Mouse (Mus musculus): Measurements from ENCODE around the gene Malsu1. TPM values are rescaled to one million over a fixed set of nuclear protein-coding genes. Genes with fewer than 3 reads are reported as not detected.

Gene Malsu1
- polyA plus RNA-seq, 1 experiment: 9.9 TPM

DNA sequence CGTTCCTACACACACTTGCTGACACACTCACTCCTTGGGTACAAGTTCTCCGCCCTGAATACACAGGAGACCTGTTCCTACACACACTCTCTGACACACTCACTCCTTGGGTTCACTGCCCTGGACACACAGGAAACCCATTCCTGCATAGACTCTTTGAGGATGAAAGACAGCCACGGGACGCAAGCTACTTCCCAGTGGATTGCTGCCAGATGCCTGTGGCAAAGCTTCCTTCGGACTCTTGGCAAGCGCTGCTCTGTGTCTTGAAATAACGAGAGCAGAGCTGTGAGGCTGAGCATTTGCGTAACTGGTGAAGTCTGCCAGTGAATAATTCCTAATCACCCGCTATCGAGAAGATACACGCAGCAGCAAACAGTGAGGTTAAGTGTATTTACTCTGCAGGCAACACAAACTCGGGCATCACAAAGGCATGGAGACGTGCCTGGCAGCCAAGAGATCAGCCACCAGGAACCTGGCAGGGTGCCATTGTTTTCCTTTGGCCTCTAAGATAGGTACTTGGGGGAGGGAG is 23.4 kb downstream of the Malsu1 start:
- DNase-seq (ENCODE audit: low read depth in 1 of 2, low spot score in 2 of 2): no peak
- Histone ChIP-seq H3K27me3 (ENCODE audit: control insufficient read depth, insufficient read depth, low read length) (no peaks in the 10 kb centered on the region), H3K4me1 (ENCODE audit: control insufficient read depth, insufficient read depth, insufficient read length) (no peaks in the 10 kb centered on the region), H3K4me3 (ENCODE audit: extremely low read depth, insufficient read depth, insufficient read length) (no peak overlapping the region), H3K36me3 (ENCODE audit: control insufficient read depth, insufficient read depth, low read length) (peaks cover 2% of the 10 kb centered on the region; the same call in 1 of the 2 replicates), H3K27ac (ENCODE audit: insufficient read depth, low read length) (no peak overlapping the region)
- TF ChIP-seq POLR2A (IDR thresholded peaks at IDR 0.05; ENCODE audit: low read depth, low read length) (no peak), CTCF (IDR thresholded peaks at IDR 0.05; ENCODE audit: extremely low read depth, insufficient read depth, insufficient read length, insufficient replicate concordance) (no peak)
- WGBS: 86% methylated on average over 13 of the region's 13 CpGs

GRCm38 (mm10) chr6:49097596-49098110 is 24.1 kb downstream of the Malsu1 start:
- TF ChIP-seq CTCF (IDR thresholded peaks at IDR 0.05; ENCODE audit: extremely low read depth, insufficient read depth, insufficient read length, insufficient replicate concordance) (no peak), POLR2A (IDR thresholded peaks at IDR 0.05; ENCODE audit: low read depth, low read length) (no peak)
- no peak overlapping the region for H3K4me3 ChIP-seq (ENCODE audit: extremely low read depth, insufficient read depth, insufficient read length)
- no peak overlapping the region for H3K27ac ChIP-seq (ENCODE audit: insufficient read depth, low read length)
- no peaks in the 10 kb centered on the region for H3K4me1 ChIP-seq (ENCODE audit: control insufficient read depth, insufficient read depth, insufficient read length)
- no peak for DNase-seq (ENCODE audit: low read depth in 1 of 2, low spot score in 2 of 2)
- peaks cover 2% of the 10 kb centered on the region; the same call in 1 of the 2 replicates for H3K36me3 ChIP-seq (ENCODE audit: control insufficient read depth, insufficient read depth, low read length)
- H3K27me3 ChIP-seq (ENCODE audit: control insufficient read depth, insufficient read depth, low read length): no peaks in the 10 kb centered on the region
- WGBS: 73% methylated on average over 5 of the region's 5 CpGs

DNA sequence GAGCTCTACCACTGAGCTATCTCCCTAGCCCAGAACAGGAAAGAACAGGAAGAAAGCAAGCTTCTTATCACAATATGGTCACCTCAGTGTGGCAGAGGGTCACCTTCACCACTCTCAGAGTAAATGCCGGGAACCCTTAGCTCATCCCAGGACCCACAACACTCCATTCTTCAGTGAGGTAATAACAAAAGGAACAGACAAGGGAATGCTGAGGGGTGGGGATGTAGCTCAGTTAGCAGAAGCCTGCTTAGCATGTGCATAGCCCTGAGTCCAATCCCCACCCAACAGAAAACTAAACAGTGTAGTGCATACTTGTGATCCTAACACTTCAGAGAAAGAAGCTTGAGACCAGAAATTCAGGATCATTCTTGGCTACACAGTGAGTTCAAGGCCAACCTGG is 25.5 kb downstream of the Malsu1 start:
- no peak overlapping the region for H3K4me3 ChIP-seq (ENCODE audit: extremely low read depth, insufficient read depth, insufficient read length)
- H3K4me1 ChIP-seq (ENCODE audit: control insufficient read depth, insufficient read depth, insufficient read length): no peaks in the 10 kb centered on the region
- no peaks in the 10 kb centered on the region for H3K27me3 ChIP-seq (ENCODE audit: control insufficient read depth, insufficient read depth, low read length)
- 92% methylated on average over 1 of the region's 1 CpGs for WGBS
- peaks cover 2% of the 10 kb centered on the region; the same call in 1 of the 2 replicates for H3K36me3 ChIP-seq (ENCODE audit: control insufficient read depth, insufficient read depth, low read length)
- H3K27ac ChIP-seq (ENCODE audit: insufficient read depth, low read length): no peak overlapping the region
- DNase-seq (ENCODE audit: low read depth in 1 of 2, low spot score in 2 of 2): no peak
- no peak for TF ChIP-seq POLR2A (IDR thresholded peaks at IDR 0.05; ENCODE audit: low read depth, low read length)
- TF ChIP-seq CTCF (IDR thresholded peaks at IDR 0.05; ENCODE audit: extremely low read depth, insufficient read depth, insufficient read length, insufficient replicate concordance): no peak

- Histone ChIP-seq H3K27me3 (ENCODE audit: control insufficient read depth, insufficient read depth, low read length) (no peaks in the 10 kb centered on the region), H3K27ac (ENCODE audit: insufficient read depth, low read length) (no peak overlapping the region), H3K36me3 (ENCODE audit: control insufficient read depth, insufficient read depth, low read length) (no peaks in the 10 kb centered on the region), H3K4me3 (ENCODE audit: extremely low read depth, insufficient read depth, insufficient read length) (no peak overlapping the region), H3K4me1 (ENCODE audit: control insufficient read depth, insufficient read depth, insufficient read length) (no peaks in the 10 kb centered on the region)
- 68% methylated on average over 15 of the region's 15 CpGs for WGBS
- no peak for DNase-seq (ENCODE audit: low read depth in 1 of 2, low spot score in 2 of 2)
- TF ChIP-seq POLR2A (IDR thresholded peaks at IDR 0.05; ENCODE audit: low read depth, low read length) (no peak), CTCF (IDR thresholded peaks at IDR 0.05; ENCODE audit: extremely low read depth, insufficient read depth, insufficient read length, insufficient replicate concordance) (no peak)
Observed at GRCm38 (mm10) chr6:49106746-49107500, 33.3 kb downstream of the Malsu1 start.

DNA sequence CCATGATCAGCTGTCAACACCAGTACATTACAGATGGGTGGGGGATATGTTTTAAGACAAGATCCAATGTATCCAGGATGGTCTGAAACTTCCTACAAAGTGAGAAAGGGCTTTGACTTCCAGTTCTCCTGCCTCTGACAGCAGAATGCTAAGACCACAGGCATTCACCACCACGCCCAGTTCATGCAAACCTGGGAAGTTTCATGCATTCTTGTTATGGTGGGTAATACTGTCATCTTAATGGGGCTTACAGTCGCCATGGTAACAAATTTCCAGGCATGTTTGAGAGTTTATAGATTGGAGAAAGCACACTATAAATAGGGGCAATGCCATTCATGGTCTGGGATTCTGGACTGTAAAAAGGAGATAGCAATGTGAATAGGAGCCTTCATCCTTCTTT is 35.6 kb downstream of the Malsu1 start:
- H3K4me1 ChIP-seq (ENCODE audit: control insufficient read depth, insufficient read depth, insufficient read length): no peaks in the 10 kb centered on the region
- no peak for TF ChIP-seq CTCF (IDR thresholded peaks at IDR 0.05; ENCODE audit: extremely low read depth, insufficient read depth, insufficient read length, insufficient replicate concordance)
- TF ChIP-seq POLR2A (IDR thresholded peaks at IDR 0.05; ENCODE audit: low read depth, low read length): no peak
- H3K4me3 ChIP-seq (ENCODE audit: extremely low read depth, insufficient read depth, insufficient read length): no peak overlapping the region
- no peaks in the 10 kb centered on the region for H3K27me3 ChIP-seq (ENCODE audit: control insufficient read depth, insufficient read depth, low read length)
- H3K36me3 ChIP-seq (ENCODE audit: control insufficient read depth, insufficient read depth, low read length): no peaks in the 10 kb centered on the region
- WGBS: 90% methylated on average over 2 of the region's 2 CpGs
- no peak for DNase-seq (ENCODE audit: low read depth in 1 of 2, low spot score in 2 of 2)
- H3K27ac ChIP-seq (ENCODE audit: insufficient read depth, low read length): no peak overlapping the region

DNA sequence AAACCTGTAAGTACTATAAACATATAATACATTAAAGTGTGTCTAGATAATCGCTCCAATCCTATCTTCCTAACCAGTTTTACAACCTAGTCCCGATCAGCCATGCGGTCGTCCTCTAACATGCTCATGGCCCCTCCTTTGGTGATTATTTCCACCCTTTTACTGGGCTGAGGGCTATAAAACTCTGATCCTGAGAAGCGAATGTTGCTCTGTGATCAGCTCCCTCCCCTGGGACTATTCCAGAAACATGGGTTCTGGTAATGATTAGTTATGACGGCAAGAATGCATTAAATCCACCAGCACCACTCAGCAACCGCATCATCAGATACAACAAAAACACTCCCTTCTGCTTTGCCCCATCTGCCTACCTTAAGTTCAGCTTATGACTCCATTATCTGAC is 40.3 kb downstream of the Malsu1 start:
- H3K27me3 ChIP-seq (ENCODE audit: control insufficient read depth, insufficient read depth, low read length): no peaks in the 10 kb centered on the region
- no peak for TF ChIP-seq POLR2A (IDR thresholded peaks at IDR 0.05; ENCODE audit: low read depth, low read length)
- no peak for TF ChIP-seq CTCF (IDR thresholded peaks at IDR 0.05; ENCODE audit: extremely low read depth, insufficient read depth, insufficient read length, insufficient replicate concordance)
- no peaks in the 10 kb centered on the region for H3K36me3 ChIP-seq (ENCODE audit: control insufficient read depth, insufficient read depth, low read length)
- no peak for DNase-seq (ENCODE audit: low read depth in 1 of 2, low spot score in 2 of 2)
- H3K4me1 ChIP-seq (ENCODE audit: control insufficient read depth, insufficient read depth, insufficient read length): no peaks in the 10 kb centered on the region
- 94% methylated on average over 7 of the region's 7 CpGs for WGBS
- no peak overlapping the region for H3K4me3 ChIP-seq (ENCODE audit: extremely low read depth, insufficient read depth, insufficient read length)
- no peak overlapping the region for H3K27ac ChIP-seq (ENCODE audit: insufficient read depth, low read length)

DNA sequence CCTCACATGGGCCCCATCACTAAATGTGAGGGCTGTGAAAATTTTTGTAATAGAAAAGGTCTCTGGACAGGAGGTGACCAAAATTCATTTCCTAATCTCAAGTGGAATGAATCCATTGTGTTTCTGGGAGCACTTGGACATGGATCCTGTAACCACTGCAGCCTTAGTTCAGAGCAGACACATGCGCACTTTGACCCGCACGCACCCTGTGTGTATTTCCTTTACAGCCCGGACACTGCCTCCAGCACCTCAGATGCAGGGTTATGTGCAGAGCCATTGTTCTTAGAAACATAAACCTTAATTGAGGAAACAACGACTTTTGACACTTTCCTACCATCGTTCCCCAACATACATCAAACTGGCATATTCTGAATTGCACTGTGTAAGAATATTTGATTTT is 40.9 kb downstream of the Malsu1 start:
- Histone ChIP-seq H3K27ac (ENCODE audit: insufficient read depth, low read length) (no peak overlapping the region), H3K36me3 (ENCODE audit: control insufficient read depth, insufficient read depth, low read length) (no peaks in the 10 kb centered on the region), H3K4me3 (ENCODE audit: extremely low read depth, insufficient read depth, insufficient read length) (no peak overlapping the region), H3K27me3 (ENCODE audit: control insufficient read depth, insufficient read depth, low read length) (no peaks in the 10 kb centered on the region), H3K4me1 (ENCODE audit: control insufficient read depth, insufficient read depth, insufficient read length) (no peaks in the 10 kb centered on the region)
- WGBS: 88% methylated on average over 6 of the region's 6 CpGs
- TF ChIP-seq CTCF (IDR thresholded peaks at IDR 0.05; ENCODE audit: extremely low read depth, insufficient read depth, insufficient read length, insufficient replicate concordance): no peak
- DNase-seq (ENCODE audit: low read depth in 1 of 2, low spot score in 2 of 2): no peak
